Mouse (Mus musculus): Measurements from ENCODE around the gene Cmtm7.

Cmtm7 gene

GRCm38 (mm10) chr9:114796473-114797050, 14.9 kb upstream of the Cmtm7 start:
- DNase-seq (ENCODE audit: low read depth, low spot score): no peak

- no peak for DNase-seq (ENCODE audit: low read depth, low spot score)
These were observed 12.8 kb upstream of the Cmtm7 start for GRCm38 (mm10) chr9:114794491-114794890.

GRCm38 (mm10) chr9:114793764-114794295, 12.2 kb upstream of the Cmtm7 start:
- no peak for DNase-seq (ENCODE audit: low read depth, low spot score)

DNA sequence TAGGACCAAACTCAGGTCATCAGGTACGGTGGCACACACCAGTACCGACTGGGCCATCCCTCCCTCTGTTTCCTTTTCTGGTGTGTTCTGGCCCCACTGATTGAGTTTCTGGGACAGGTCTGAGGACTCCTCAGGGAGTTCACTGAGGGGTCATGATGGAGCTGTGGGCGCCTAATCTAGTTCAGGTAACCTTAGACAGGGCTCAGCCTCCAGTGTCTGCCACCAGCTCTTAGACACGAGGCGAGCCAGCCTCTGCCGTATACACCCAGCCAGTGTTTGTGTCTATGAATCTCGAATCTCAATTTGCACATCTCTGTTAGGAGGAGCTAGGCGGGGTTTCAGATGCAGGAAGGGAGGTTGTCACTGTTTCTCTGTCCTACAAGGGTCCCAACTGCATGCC, 8.3 kb upstream of the Cmtm7 start:
- no peak for DNase-seq (ENCODE audit: low read depth, low spot score)

GRCm38 (mm10) chr9:114789557-114789956, 7.9 kb upstream of the Cmtm7 start:
- no peak for DNase-seq (ENCODE audit: low read depth, low spot score)

DNA sequence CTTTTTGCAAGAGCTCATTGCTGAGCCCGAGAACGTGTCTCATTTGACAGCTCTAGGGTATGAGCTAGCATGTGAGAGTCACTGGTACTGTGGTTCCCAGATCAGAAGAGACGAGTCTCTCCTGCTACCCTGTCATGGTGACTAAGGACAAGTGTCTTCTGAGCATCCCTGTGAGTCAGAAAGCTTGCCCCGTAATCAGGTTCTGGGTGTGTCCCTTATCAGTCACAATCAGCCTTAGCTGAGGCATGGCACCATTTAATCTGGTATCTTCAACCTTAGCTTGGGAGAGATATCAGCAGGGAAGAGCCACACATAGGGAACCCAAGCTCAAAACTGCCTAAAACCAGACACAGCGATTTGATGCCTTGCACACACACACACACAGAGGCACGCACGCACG, 7.0 kb upstream of the Cmtm7 start:
- DNase-seq (ENCODE audit: low read depth, low spot score): no peak

- DNase-seq (ENCODE audit: low read depth, low spot score): no peak
These were observed 6.1 kb upstream of the Cmtm7 start for GRCm38 (mm10) chr9:114787716-114788115.

- no peak for DNase-seq (ENCODE audit: low read depth, low spot score)
These were observed 5.5 kb upstream of the Cmtm7 start for GRCm38 (mm10) chr9:114787134-114787533.

DNA sequence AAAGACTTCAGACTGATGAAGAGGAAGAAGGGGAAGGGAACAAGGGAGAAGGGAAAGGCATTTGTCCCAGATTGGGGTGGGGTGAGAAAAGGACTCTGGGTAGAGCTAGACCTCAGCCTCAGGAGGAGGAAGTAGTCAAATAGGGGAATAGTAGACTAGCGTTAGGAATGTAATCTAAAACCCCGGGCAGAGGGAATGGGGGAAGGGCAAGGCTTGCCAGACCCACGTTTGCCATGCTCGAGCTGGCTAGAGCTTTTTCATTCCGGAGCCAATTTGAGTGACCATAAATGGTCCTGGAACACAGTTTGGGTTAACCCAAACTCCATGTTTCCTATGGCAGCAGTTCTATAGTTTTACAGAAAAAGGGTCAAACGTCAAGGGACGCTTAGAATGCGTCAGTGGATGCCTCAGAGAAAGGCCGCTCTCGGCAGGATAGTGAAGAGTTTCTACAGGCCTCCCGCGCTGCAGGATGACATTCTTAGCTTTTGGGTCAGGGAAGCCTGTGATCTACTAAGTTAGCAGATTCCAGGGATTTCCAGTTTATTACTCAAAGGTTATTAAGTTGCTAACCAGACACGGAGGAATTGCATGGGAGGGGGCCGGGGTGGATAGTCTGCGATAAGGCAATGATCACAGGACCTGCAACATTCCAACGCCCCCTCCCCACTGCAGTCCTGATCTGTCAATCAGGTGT, 3.9 kb upstream of the Cmtm7 start:
- DNase-seq (ENCODE audit: low read depth, low spot score): no peak

GRCm38 (mm10) chr9:114780746-114781525, 720 bp downstream of the Cmtm7 start:
- DNase-seq (ENCODE audit: low read depth, low spot score): no peak

- DNase-seq (ENCODE audit: low read depth, low spot score): no peak
These were observed 1.5 kb downstream of the Cmtm7 start for GRCm38 (mm10) chr9:114779984-114780745.

GRCm38 (mm10) chr9:114778877-114779276, 2.8 kb downstream of the Cmtm7 start:
- DNase-seq (ENCODE audit: low read depth, low spot score): no peak

GRCm38 (mm10) chr9:114778047-114778390, 3.6 kb downstream of the Cmtm7 start:
- DNase-seq (ENCODE audit: low read depth, low spot score): no peak

DNA sequence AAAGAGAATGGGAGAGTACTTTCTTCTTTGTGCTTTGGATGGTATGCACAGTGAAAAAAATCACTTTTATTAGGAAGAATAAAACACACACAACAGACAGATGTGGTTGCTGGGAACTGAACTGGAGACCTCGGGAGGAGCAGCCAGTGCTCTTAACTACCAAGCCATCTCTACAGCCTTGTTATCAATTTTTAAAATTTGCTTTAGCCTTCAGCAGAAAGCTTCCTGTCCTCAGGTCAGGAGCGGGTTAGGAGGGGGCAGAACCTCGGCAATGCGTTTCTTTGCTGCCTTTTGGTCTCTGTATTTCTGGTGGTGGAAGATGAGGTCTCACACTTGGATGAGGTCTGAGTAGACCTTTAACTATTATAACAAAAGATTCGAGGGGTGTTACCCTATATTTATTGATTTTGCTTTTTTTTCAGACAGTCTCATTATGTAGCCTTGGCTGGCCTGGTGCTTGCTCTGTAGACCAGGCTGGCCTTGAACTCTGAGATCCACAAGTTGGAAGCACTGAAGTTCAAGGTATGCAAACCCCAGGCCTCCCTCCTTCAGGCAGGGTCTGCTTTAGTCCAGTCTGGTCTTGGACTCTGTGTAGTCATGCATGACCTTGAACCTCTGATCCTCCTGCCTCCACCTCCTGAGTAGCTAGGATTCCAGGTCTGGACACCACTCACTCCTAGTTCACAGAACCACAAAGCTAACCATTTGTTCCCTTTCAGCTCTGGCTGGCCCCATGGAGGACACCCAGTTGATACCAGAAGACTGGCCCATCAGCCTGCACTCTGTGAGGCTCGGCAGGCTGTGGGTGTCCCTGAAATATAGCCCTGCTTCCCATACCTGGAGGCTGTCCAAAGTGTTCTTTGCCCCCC, 4.2 kb downstream of the Cmtm7 start:
- DNase-seq (ENCODE audit: low read depth, low spot score): no peak

- DNase-seq (ENCODE audit: low read depth, low spot score): no peak
These were observed 5.3 kb downstream of the Cmtm7 start for GRCm38 (mm10) chr9:114776361-114776760.

- no peak for DNase-seq (ENCODE audit: low read depth, low spot score)
These were observed 6.4 kb downstream of the Cmtm7 start for GRCm38 (mm10) chr9:114775272-114775671.

DNA sequence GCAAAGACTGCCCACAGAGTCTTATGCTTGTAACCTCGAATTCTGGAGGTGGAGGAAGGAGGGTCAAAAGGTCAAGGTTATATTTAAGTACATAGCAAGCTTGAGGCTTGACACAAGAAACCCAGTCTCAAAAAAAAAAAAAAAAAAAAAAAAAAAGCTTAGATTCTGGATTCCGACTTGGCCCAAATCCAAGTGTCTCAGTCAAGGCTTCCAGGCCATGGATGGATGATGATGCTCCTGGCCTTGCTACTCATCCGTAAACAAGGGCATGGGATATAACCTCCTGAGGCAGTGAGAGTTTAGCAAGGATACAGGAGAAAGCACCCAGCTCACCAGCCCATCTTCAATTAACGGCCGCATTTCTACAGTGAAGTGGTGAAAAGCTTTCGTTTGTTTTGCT, 7.0 kb downstream of the Cmtm7 start:
- DNase-seq (ENCODE audit: low read depth, low spot score): no peak

GRCm38 (mm10) chr9:114771565-114771964, 10.1 kb downstream of the Cmtm7 start:
- no peak for DNase-seq (ENCODE audit: low read depth, low spot score)

GRCm38 (mm10) chr9:114770224-114770623, 11.4 kb downstream of the Cmtm7 start:
- DNase-seq (ENCODE audit: low read depth, low spot score): no peak

GRCm38 (mm10) chr9:114768066-114768465, 13.6 kb downstream of the Cmtm7 start:
- DNase-seq (ENCODE audit: low read depth, low spot score): no peak

GRCm38 (mm10) chr9:114767507-114767906, 14.1 kb downstream of the Cmtm7 start:
- no peak for DNase-seq (ENCODE audit: low read depth, low spot score)

All from embryo, embryonic 11.5 days (tissue).